Mouse (Mus musculus) myocyte (in vitro differentiated cells): Measurements from ENCODE around the gene Fetub.

Source experiments
- CEBPB ChIP-seq: IDR thresholded peaks from 2 replicates; pipeline ENCODE4 v1.6.1; 2011; ENCODE audit warnings: mild to moderate bottlenecking, moderate library complexity; ENCODE audit not compliant: poor library complexity, insufficient read depth, severe bottlenecking
- E2F4 ChIP-seq: IDR thresholded peaks from one replicate; pipeline ENCODE4 v1.6.1; 2011; ENCODE audit warnings: mild to moderate bottlenecking, control low read depth, moderate library complexity; ENCODE audit not compliant: insufficient read depth
- MAX ChIP-seq: IDR thresholded peaks from one replicate; pipeline ENCODE4 v1.6.1; 2011; ENCODE audit warnings: low read depth, mild to moderate bottlenecking, control low read depth
- MYOD1 ChIP-seq, 3 experiments: IDR thresholded peaks; one replicate each; pipeline ENCODE4 v1.6.1; 2011; ENCODE audit warnings: control low read depth in 2 of 3, low read depth in 2 of 3, mild to moderate bottlenecking in 2 of 3, moderate library complexity in 1 of 3; ENCODE audit not compliant: insufficient read length in 2 of 3, control insufficient read depth in 1 of 3
- MYOG ChIP-seq, 3 experiments: IDR thresholded peaks; one replicate each; pipeline ENCODE4 v1.6.1; 2011; ENCODE audit warnings: control low read depth in 2 of 3, low read depth in 2 of 3, mild to moderate bottlenecking in 2 of 3; ENCODE audit not compliant: insufficient read length in 2 of 3, control insufficient read depth in 1 of 3, insufficient read depth in 1 of 3
- POLR2A ChIP-seq: IDR thresholded peaks from one replicate; pipeline ENCODE4 v1.6.1; 2011; ENCODE audit warnings: low read depth, mild to moderate bottlenecking, control low read depth, moderate library complexity; ENCODE audit not compliant: insufficient read length
- POLR2AphosphoS2 ChIP-seq: IDR thresholded peaks from one replicate; pipeline ENCODE4 v1.6.1; 2011; ENCODE audit warnings: low read depth, control low read depth; ENCODE audit not compliant: insufficient read length
- REST ChIP-seq: IDR thresholded peaks from one replicate; pipeline ENCODE4 v1.6.1; 2011; ENCODE audit warnings: mild to moderate bottlenecking, control low read depth, moderate library complexity; ENCODE audit not compliant: insufficient read depth, insufficient read length
- SRF ChIP-seq: IDR thresholded peaks from one replicate; pipeline ENCODE4 v1.6.1; 2011; ENCODE audit warnings: low read depth; ENCODE audit not compliant: control insufficient read depth, insufficient read length
- TCF12 ChIP-seq: IDR thresholded peaks from one replicate; pipeline ENCODE4 v1.6.1; 2011; ENCODE audit warnings: mild to moderate bottlenecking, control low read depth; ENCODE audit not compliant: poor library complexity, insufficient read depth, severe bottlenecking
- TCF3 ChIP-seq: IDR thresholded peaks from one replicate; pipeline ENCODE4 v1.6.1; 2011; ENCODE audit warnings: low read depth, control low read depth; ENCODE audit not compliant: insufficient read length
- USF1 ChIP-seq: IDR thresholded peaks from one replicate; pipeline ENCODE4 v1.6.1; 2011; ENCODE audit warnings: low read depth, mild to moderate bottlenecking, control low read depth, moderate library complexity

GRCm38 (mm10) chr16:22879945-22880595 is 38.1 kb upstream of the Fetub start:
- TF ChIP-seq POLR2A: no peak
- TF ChIP-seq MYOD1 (IDR thresholded peaks at IDR 0.05; ENCODE audit: control insufficient read depth in 1 of 3, insufficient read length in 2 of 3, low read depth in 2 of 3): no peak
- no peak for TF ChIP-seq MAX
- no peak for TF ChIP-seq MYOG (IDR thresholded peaks at IDR 0.05; ENCODE audit: control insufficient read depth in 1 of 3, insufficient read depth in 1 of 3, insufficient read length in 2 of 3, low read depth in 2 of 3)
- peak; percentile 22 for TF ChIP-seq USF1
- TF ChIP-seq TCF12: no peak
- TF ChIP-seq E2F4: no peak
- TF ChIP-seq CEBPB: no peak
- TF ChIP-seq TCF3: no peak
- TF ChIP-seq SRF: no peak
- no peak for TF ChIP-seq POLR2AphosphoS2
- TF ChIP-seq REST: no peak
